Mouse (Mus musculus) lung, postnatal 0 days (tissue): ENCODE measurements around the gene Aox3.

Experiments
- CTCF ChIP-seq: IDR thresholded peaks from 2 replicates; pipeline ENCODE4 v1.5.1; 2016; ENCODE audit warnings: antibody characterized with exemption, mild to moderate bottlenecking
- EP300 ChIP-seq: IDR thresholded peaks from 2 replicates; pipeline ENCODE4 v1.6.1; 2016; ENCODE audit warnings: antibody characterized with exemption, mild to moderate bottlenecking, control low read depth

GRCm38 (mm10) chr1:58228916-58229315 is 116.0 kb downstream of the Aox3 start:
- TF ChIP-seq CTCF (no peak), EP300 (no peak)
